Mouse (Mus musculus): ENCODE results near the gene Aldh8a1. TPM values are rescaled to one million over a fixed set of nuclear protein-coding genes. Genes with fewer than 3 reads are reported as not detected.

The Aldh8a1 gene
- total and polyA plus RNA-seq, 2 experiments: 309 to 384 TPM

GRCm38 (mm10) chr10:21399622-21400021 lies 22.5 kb downstream of the Aldh8a1 start:
- TF ChIP-seq CTCF (IDR thresholded peaks at IDR 0.05; ENCODE audit: low read depth, low read length): no peak
- no peak for TF ChIP-seq POLR2A (IDR thresholded peaks at IDR 0.05; ENCODE audit: extremely low read depth, insufficient read depth, low read length)
- 64% methylated on average over 8 of the region's 8 CpGs for WGBS
- H3K79me2 ChIP-seq (ENCODE audit: control insufficient read depth, insufficient read depth, low read length): no peaks in the 10 kb centered on the region
- no peak overlapping the region for H3K9ac ChIP-seq (ENCODE audit: low read depth, low read length)
- peak overlapping the region; percentile 35 for H3K27ac ChIP-seq (replicated peaks; ENCODE audit: insufficient read depth, low read depth, low read length)
- DNase-seq (ENCODE audit: extremely low read depth, low read depth, low spot score): no peak
- H3K36me3 ChIP-seq (ENCODE audit: control insufficient read depth, insufficient read depth, low read length): peaks cover 4% of the 10 kb centered on the region
- no peak overlapping the region for H3K4me3 ChIP-seq (ENCODE audit: insufficient read depth, low read depth, low read length)
- H3K4me1 ChIP-seq (ENCODE audit: control insufficient read depth, insufficient read depth, low read length): peaks cover 2% of the 10 kb centered on the region
- no peaks in the 10 kb centered on the region for H3K27me3 ChIP-seq (ENCODE audit: control insufficient read depth, insufficient read depth, low read length)

- no peaks in the 10 kb centered on the region for H3K4me1 ChIP-seq (ENCODE audit: control insufficient read depth, insufficient read depth, low read length)
- TF ChIP-seq CTCF (IDR thresholded peaks at IDR 0.05; ENCODE audit: low read depth, low read length) (no peak), POLR2A (IDR thresholded peaks at IDR 0.05; ENCODE audit: extremely low read depth, insufficient read depth, low read length) (no peak)
- DNase-seq (ENCODE audit: extremely low read depth, low read depth, low spot score): peak; percentile 39
- WGBS: 55% methylated on average over 7 of the region's 7 CpGs
- no peaks in the 10 kb centered on the region for H3K79me2 ChIP-seq (ENCODE audit: control insufficient read depth, insufficient read depth, low read length)
- peak overlapping the region; percentile 35; the same call in 1 of the 2 replicates for H3K27ac ChIP-seq (replicated peaks; ENCODE audit: insufficient read depth, low read depth, low read length)
- H3K27me3 ChIP-seq (ENCODE audit: control insufficient read depth, insufficient read depth, low read length): no peaks in the 10 kb centered on the region
- H3K4me3 ChIP-seq (ENCODE audit: insufficient read depth, low read depth, low read length): no peak overlapping the region
- H3K36me3 ChIP-seq (ENCODE audit: control insufficient read depth, insufficient read depth, low read length): peaks cover 4% of the 10 kb centered on the region
- no peak overlapping the region for H3K9ac ChIP-seq (ENCODE audit: low read depth, low read length)
Measured at GRCm38 (mm10) chr10:21400031-21400430, 22.9 kb downstream of the Aldh8a1 start.

- no peak overlapping the region for H3K27ac ChIP-seq (replicated peaks; ENCODE audit: insufficient read depth, low read depth, low read length)
- H3K79me2 ChIP-seq (ENCODE audit: control insufficient read depth, insufficient read depth, low read length): no peaks in the 10 kb centered on the region
- TF ChIP-seq CTCF (IDR thresholded peaks at IDR 0.05; ENCODE audit: low read depth, low read length) (no peak), POLR2A (IDR thresholded peaks at IDR 0.05; ENCODE audit: extremely low read depth, insufficient read depth, low read length) (no peak)
- WGBS: 80% methylated on average over 2 of the region's 2 CpGs
- DNase-seq (ENCODE audit: extremely low read depth, low read depth, low spot score): no peak
- no peaks in the 10 kb centered on the region for H3K27me3 ChIP-seq (ENCODE audit: control insufficient read depth, insufficient read depth, low read length)
- no peak overlapping the region for H3K9ac ChIP-seq (ENCODE audit: low read depth, low read length)
- no peak overlapping the region for H3K4me3 ChIP-seq (ENCODE audit: insufficient read depth, low read depth, low read length)
- peaks cover 4% of the 10 kb centered on the region for H3K36me3 ChIP-seq (ENCODE audit: control insufficient read depth, insufficient read depth, low read length)
- no peaks in the 10 kb centered on the region for H3K4me1 ChIP-seq (ENCODE audit: control insufficient read depth, insufficient read depth, low read length)
Measured at GRCm38 (mm10) chr10:21400453-21400852, 23.4 kb downstream of the Aldh8a1 start.

GRCm38 (mm10) chr10:21401259-21401658 lies 24.2 kb downstream of the Aldh8a1 start:
- 66% methylated on average over 4 of the region's 4 CpGs for WGBS
- Histone ChIP-seq H3K9ac (ENCODE audit: low read depth, low read length) (no peak overlapping the region), H3K79me2 (ENCODE audit: control insufficient read depth, insufficient read depth, low read length) (no peaks in the 10 kb centered on the region), H3K27me3 (ENCODE audit: control insufficient read depth, insufficient read depth, low read length) (no peaks in the 10 kb centered on the region), H3K4me1 (ENCODE audit: control insufficient read depth, insufficient read depth, low read length) (no peaks in the 10 kb centered on the region), H3K4me3 (ENCODE audit: insufficient read depth, low read depth, low read length) (no peak overlapping the region), H3K36me3 (ENCODE audit: control insufficient read depth, insufficient read depth, low read length) (no peaks in the 10 kb centered on the region), H3K27ac (replicated peaks; ENCODE audit: insufficient read depth, low read depth, low read length) (no peak overlapping the region)
- DNase-seq (ENCODE audit: extremely low read depth, low read depth, low spot score): no peak
- TF ChIP-seq POLR2A (IDR thresholded peaks at IDR 0.05; ENCODE audit: extremely low read depth, insufficient read depth, low read length) (no peak), CTCF (IDR thresholded peaks at IDR 0.05; ENCODE audit: low read depth, low read length) (no peak)

- no peak for DNase-seq (ENCODE audit: extremely low read depth, low read depth, low spot score)
- Histone ChIP-seq H3K4me1 (ENCODE audit: control insufficient read depth, insufficient read depth, low read length) (no peaks in the 10 kb centered on the region), H3K9ac (ENCODE audit: low read depth, low read length) (no peak overlapping the region), H3K79me2 (ENCODE audit: control insufficient read depth, insufficient read depth, low read length) (no peaks in the 10 kb centered on the region), H3K36me3 (ENCODE audit: control insufficient read depth, insufficient read depth, low read length) (no peaks in the 10 kb centered on the region), H3K27ac (replicated peaks; ENCODE audit: insufficient read depth, low read depth, low read length) (no peak overlapping the region), H3K4me3 (ENCODE audit: insufficient read depth, low read depth, low read length) (no peak overlapping the region), H3K27me3 (ENCODE audit: control insufficient read depth, insufficient read depth, low read length) (no peaks in the 10 kb centered on the region)
- WGBS: 92% methylated on average over 4 of the region's 4 CpGs
- no peak for TF ChIP-seq POLR2A (IDR thresholded peaks at IDR 0.05; ENCODE audit: extremely low read depth, insufficient read depth, low read length)
- TF ChIP-seq CTCF (IDR thresholded peaks at IDR 0.05; ENCODE audit: low read depth, low read length): no peak
Measured at GRCm38 (mm10) chr10:21404822-21405221, 27.7 kb downstream of the Aldh8a1 start.

GRCm38 (mm10) chr10:21405707-21406534 lies 28.8 kb downstream of the Aldh8a1 start:
- Histone ChIP-seq H3K4me1 (ENCODE audit: control insufficient read depth, insufficient read depth, low read length) (peaks cover 2% of the 10 kb centered on the region), H3K27ac (replicated peaks; ENCODE audit: insufficient read depth, low read depth, low read length) (no peak overlapping the region), H3K36me3 (ENCODE audit: control insufficient read depth, insufficient read depth, low read length) (no peaks in the 10 kb centered on the region), H3K4me3 (ENCODE audit: insufficient read depth, low read depth, low read length) (no peak overlapping the region), H3K79me2 (ENCODE audit: control insufficient read depth, insufficient read depth, low read length) (no peaks in the 10 kb centered on the region), H3K9ac (ENCODE audit: low read depth, low read length) (no peak overlapping the region), H3K27me3 (ENCODE audit: control insufficient read depth, insufficient read depth, low read length) (no peaks in the 10 kb centered on the region)
- TF ChIP-seq POLR2A (IDR thresholded peaks at IDR 0.05; ENCODE audit: extremely low read depth, insufficient read depth, low read length) (no peak), CTCF (IDR thresholded peaks at IDR 0.05; ENCODE audit: low read depth, low read length) (no peak)
- WGBS: 87% methylated on average over 11 of the region's 11 CpGs
- no peak for DNase-seq (ENCODE audit: extremely low read depth, low read depth, low spot score)
